Mouse (Mus musculus) G1E (cell line): Measurements from ENCODE around the gene Pcmt1. TPM values are rescaled to one million over a fixed set of nuclear protein-coding genes. Genes with fewer than 3 reads are reported as not detected.
A peak's percentile ranks its signal among the peaks of the same experiment; 100 is the strongest.

Source experiments
- ATAC-seq: 2 replicates; pipeline ENCODE4 v1.8.0; 2016; ENCODE audit warnings: mild to moderate bottlenecking; ENCODE audit not compliant: insufficient number of reproducible peaks, poor library complexity, low FRiP score, severe bottlenecking; ENCODE audit errors: extremely low read depth
- DNase-seq: peaks from one replicate; pipeline ENCODE4 v3.0.0; 2012; ENCODE audit warnings: low spot score
- H3K27me3 ChIP-seq: 2 replicates; pipeline ENCODE4 v1.6.1; 2012; ENCODE audit warnings: mild to moderate bottlenecking, low read length, inconsistent platforms; ENCODE audit not compliant: insufficient read depth
- H3K36me3 ChIP-seq: replicated peaks from 2 replicates; pipeline ENCODE3; 2012; ENCODE audit warnings: mild to moderate bottlenecking, inconsistent platforms
- H3K4me1 ChIP-seq: 2 replicates; pipeline ENCODE4 v1.6.1; 2012; ENCODE audit warnings: low read depth, low read length, inconsistent platforms, mixed read lengths; ENCODE audit not compliant: insufficient read depth
- H3K4me3 ChIP-seq: 2 replicates; pipeline ENCODE4 v1.5.1; 2012; ENCODE audit warnings: low read depth, mild to moderate bottlenecking, inconsistent platforms, low read length, moderate library complexity, mixed read lengths
- H3K9me3 ChIP-seq: replicated peaks from 2 replicates; pipeline ENCODE4 v1.6.1; 2012; ENCODE audit warnings: inconsistent platforms
- CTCF ChIP-seq: IDR thresholded peaks from 2 replicates; pipeline ENCODE4 v1.5.1; 2012; ENCODE audit warnings: low read depth, low read length, inconsistent platforms, mixed read lengths
- GATA1 ChIP-seq: IDR thresholded peaks from 2 replicates; pipeline ENCODE4 v1.6.1; 2012; ENCODE audit warnings: borderline replicate concordance, low read length, inconsistent platforms, mixed read lengths
- GATA2 ChIP-seq: IDR thresholded peaks from 2 replicates; pipeline ENCODE4 v1.6.1; 2012; ENCODE audit warnings: low read depth, low read length, inconsistent platforms, borderline replicate concordance
- POLR2AphosphoS5 ChIP-seq: IDR thresholded peaks from 2 replicates; pipeline ENCODE4 v1.6.1; 2012; ENCODE audit warnings: low read depth, low read length, inconsistent platforms; ENCODE audit not compliant: insufficient replicate concordance
- TAL1 ChIP-seq: conservative IDR thresholded peaks from 2 replicates; pipeline ENCODE4 v1.6.1; 2012; ENCODE audit warnings: low read depth, low read length, inconsistent platforms, mixed read lengths
- polyA plus RNA-seq: library from polyadenylated mRNA; stranded (reverse); fragments of >175 nt; gene quantifications from 2 replicates; pipeline ENCODE4 v1.2.3, GENCODE M21; 2012
- total RNA-seq, 2 experiments: library from RNA; stranded (forward) in 1 of 2; stranded (reverse) in 1 of 2; fragments of 200-1000 nt in 1 of 2; fragments of >200 nt in 1 of 2; fragmentation: Nextera tagmentation in 1 of 2; gene quantifications; 2 replicates each; pipeline ENCODE4 v1.2.3; 2014 to 2017

Pcmt1 gene
- total and polyA plus RNA-seq, 3 experiments: 55.8 to 117 (median 79.0) TPM

- Histone ChIP-seq H3K27me3 (no peaks in the 10 kb centered on the region), H3K4me3 (peak overlapping the region; percentile 98), H3K9me3 (no peaks in the 10 kb centered on the region), H3K4me1 (peaks cover 40% of the 10 kb centered on the region), H3K36me3 (peaks cover 16% of the 10 kb centered on the region)
- ATAC-seq (peak; percentile 42), DNase-seq (peak; percentile 86)
- TF ChIP-seq POLR2AphosphoS5 (no peak), TAL1 (no peak), GATA2 (no peak), GATA1 (no peak), CTCF (no peak)
Measured at GRCm38 (mm10) chr10:7662471-7663141, 18.3 kb downstream of the Pcmt1 start.

GRCm38 (mm10) chr10:7651057-7651456, 29.9 kb downstream of the Pcmt1 start:
- Histone ChIP-seq H3K36me3 (peaks cover 78% of the 10 kb centered on the region), H3K9me3 (no peaks in the 10 kb centered on the region), H3K27me3 (no peaks in the 10 kb centered on the region), H3K4me3 (no peak overlapping the region), H3K4me1 (peaks cover 17% of the 10 kb centered on the region)
- DNase-seq (no peak), ATAC-seq (no peak)
- no peak for TF ChIP-seq POLR2AphosphoS5
- no peak for TF ChIP-seq GATA2
- no peak for TF ChIP-seq TAL1
- no peak for TF ChIP-seq CTCF
- TF ChIP-seq GATA1: no peak

- ATAC-seq: no peak
Measured at GRCm38 (mm10) chr10:7649059-7649458, 31.9 kb downstream of the Pcmt1 start.

GRCm38 (mm10) chr10:7645911-7646310, 35.0 kb downstream of the Pcmt1 start:
- Histone ChIP-seq H3K36me3 (peaks cover 81% of the 10 kb centered on the region), H3K4me3 (no peak overlapping the region), H3K4me1 (no peaks in the 10 kb centered on the region; the same call in 1 of the 2 replicates), H3K9me3 (no peaks in the 10 kb centered on the region), H3K27me3 (no peaks in the 10 kb centered on the region)
- TF ChIP-seq GATA2 (no peak), POLR2AphosphoS5 (no peak), CTCF (no peak), GATA1 (no peak), TAL1 (no peak)
- no peak for ATAC-seq
- DNase-seq: no peak

More at GRCm38 (mm10) chr10:7649059-7649458, 31.9 kb downstream of the Pcmt1 start:
- TF ChIP-seq CTCF (no peak), GATA1 (no peak), TAL1 (no peak), GATA2 (no peak), POLR2AphosphoS5 (no peak)
- Histone ChIP-seq H3K4me1 (peaks cover under 1% of the 10 kb centered on the region; the same call in 1 of the 2 replicates), H3K4me3 (no peak overlapping the region), H3K36me3 (peaks cover 78% of the 10 kb centered on the region), H3K27me3 (no peaks in the 10 kb centered on the region), H3K9me3 (no peaks in the 10 kb centered on the region)
- no peak for DNase-seq

GRCm38 (mm10) chr10:7640366-7640765, 40.6 kb downstream of the Pcmt1 start:
- H3K36me3 ChIP-seq: peaks cover 80% of the 10 kb centered on the region
- H3K4me1 ChIP-seq: no peaks in the 10 kb centered on the region
- TF ChIP-seq CTCF (no peak), GATA1 (no peak)

GRCm38 (mm10) chr10:7630951-7631720, 49.8 kb downstream of the Pcmt1 start:
- no peak overlapping the region for H3K4me3 ChIP-seq
- no peaks in the 10 kb centered on the region for H3K4me1 ChIP-seq
- TF ChIP-seq CTCF (no peak), GATA1 (no peak), POLR2AphosphoS5 (no peak), TAL1 (no peak), GATA2 (no peak)
- no peak for DNase-seq
- H3K36me3 ChIP-seq: peaks cover 55% of the 10 kb centered on the region
- H3K9me3 ChIP-seq: no peaks in the 10 kb centered on the region
- no peak for ATAC-seq
- no peaks in the 10 kb centered on the region for H3K27me3 ChIP-seq

More at GRCm38 (mm10) chr10:7640366-7640765, 40.6 kb downstream of the Pcmt1 start:
- H3K4me3 ChIP-seq: no peak overlapping the region
- ATAC-seq (no peak), DNase-seq (peak; percentile 58)
- no peaks in the 10 kb centered on the region for H3K9me3 ChIP-seq
- H3K27me3 ChIP-seq: no peaks in the 10 kb centered on the region
